Mouse (Mus musculus) c-Kit-positive CD71-positive TER-119-positive erythroid progenitor cells, embryonic 14.5 days (primary cell): ENCODE data around the gene Pkp3.
A peak's percentile ranks its signal among the peaks of the same experiment; 100 is the strongest.
"Not testable (repeated sequence)": the region's sequence is repeated elsewhere in the genome, so short reads cannot be mapped to it uniquely, and the experiment has no call there.

Experiments used
- DNase-seq: peaks from one replicate; pipeline ENCODE4 v3.0.0-alpha.2; 2013; ENCODE audit warnings: low spot score

The Pkp3 gene

DNA sequence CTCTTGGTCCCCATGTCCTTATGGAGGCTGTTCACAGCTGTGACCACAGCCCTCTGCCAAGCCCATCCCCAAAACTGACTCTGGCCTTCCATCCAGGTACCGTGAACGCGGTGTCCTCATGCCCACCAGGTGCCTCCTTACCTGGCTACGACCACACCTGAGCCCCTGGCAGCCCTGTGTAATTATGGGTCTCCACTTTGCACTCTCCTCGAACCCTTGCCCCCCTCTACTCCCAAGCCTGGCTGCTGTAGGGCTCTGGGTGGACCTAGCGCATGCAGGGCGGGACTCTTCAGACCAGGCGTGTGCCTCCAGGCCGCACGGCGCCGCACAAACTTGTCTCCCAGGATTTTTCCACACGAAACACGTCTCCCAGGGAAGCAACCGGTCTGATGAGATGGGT is at the start of gene Pkp3:
Gene Pkp3, plus strand, starts transcription at position 378 of the 400 bp plus-strand sequence.
- DNase-seq, result no peak

DNA sequence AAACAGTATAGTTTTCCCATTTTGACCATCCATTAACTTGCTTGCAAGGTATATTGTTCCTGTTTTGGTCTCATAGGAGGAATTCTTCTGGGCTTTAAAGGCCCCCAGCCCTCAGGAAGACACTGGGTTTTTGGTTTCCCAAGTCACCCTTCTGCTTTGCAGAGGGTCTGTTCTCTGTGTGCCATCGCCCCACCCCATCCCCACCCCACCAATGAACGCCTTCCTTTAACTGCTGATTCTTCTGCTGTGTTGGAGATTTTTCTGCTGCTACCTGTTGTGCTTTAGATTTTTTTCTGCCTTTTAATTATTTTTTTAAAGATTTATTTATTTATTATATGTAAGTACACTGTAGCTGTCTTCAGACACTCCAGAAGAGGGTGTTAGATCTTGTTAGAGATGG is 49.2 kb upstream of the Pkp3 start, which contains the start of gene Gm17387:
Gene Gm17387, plus strand, starts transcription at position 301 of the 400 bp plus-strand sequence.
- no peak for DNase-seq

DNA sequence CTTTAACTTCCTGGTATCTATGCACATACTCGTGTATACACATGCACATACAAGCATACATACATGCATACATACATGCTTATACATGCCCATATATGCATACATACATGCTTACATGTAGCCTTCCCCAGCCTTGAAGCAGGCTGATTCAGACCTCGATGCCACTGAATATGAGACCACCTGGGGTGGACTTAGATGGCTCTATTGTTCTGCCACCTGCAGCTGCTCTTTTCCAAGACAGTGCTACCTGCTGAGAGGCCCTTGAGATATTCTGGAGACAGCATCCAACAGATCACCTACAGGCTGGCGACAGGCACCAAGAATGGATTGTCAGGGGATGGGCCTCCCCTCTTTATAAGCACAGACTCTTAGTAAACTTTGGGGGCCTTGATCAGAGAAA is 47.6 kb upstream of the Pkp3 start:
- no peak for DNase-seq

DNA sequence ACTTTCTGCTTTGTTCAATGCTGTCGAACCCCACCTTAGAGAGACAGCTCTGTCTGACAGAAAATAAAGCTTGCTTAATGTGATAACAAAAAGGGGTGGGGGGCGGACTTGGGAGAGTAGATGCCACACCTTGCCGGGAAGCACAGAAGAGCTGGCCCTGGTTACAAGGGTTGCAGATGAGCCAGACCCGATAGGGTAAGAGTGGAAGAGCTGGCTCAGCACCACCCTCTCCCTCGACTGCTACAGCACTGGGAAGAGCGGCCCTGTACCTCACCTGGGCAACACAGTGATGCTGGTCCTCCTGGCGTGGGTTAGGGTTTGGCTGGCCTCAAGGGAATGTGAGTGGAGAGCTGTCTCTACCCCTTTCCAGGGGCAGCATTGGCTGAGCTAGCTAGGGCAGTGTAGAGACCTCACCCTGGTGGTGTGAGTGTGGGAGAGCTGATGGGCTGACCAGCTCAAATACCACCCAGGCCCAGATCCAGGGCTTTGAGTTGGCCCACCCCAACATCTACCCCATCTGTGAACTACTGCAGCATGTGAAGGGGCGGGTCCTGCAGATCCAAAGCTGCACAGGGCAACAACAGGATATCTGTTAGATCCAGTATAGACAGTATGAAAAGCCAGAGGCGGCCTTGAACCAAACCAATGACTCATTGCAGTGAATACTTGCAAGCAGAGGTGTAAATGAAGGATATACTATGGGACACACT is 45.4 kb upstream of the Pkp3 start:
- DNase-seq, result no peak

DNA sequence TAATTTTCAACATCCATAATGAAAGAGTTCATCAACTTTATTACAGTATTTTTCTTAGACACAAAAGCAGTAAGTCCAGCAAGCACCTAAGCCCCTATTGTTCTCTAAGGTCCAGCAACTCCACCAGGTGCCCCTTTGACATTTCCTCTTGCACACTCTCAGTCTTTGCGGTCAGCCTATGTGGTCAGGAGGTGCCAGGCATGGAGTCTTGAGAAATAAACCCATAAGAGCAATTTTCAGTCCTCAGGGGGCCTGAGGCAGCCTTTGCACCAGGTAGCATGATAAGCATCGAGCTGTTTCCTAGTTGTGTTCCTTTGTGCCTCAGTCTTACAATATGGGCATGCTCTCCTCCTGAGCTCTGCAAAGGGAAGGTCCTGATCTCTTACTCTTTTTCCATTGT is 41.4 kb upstream of the Pkp3 start:
- DNase-seq, result not testable (repeated sequence)

DNA sequence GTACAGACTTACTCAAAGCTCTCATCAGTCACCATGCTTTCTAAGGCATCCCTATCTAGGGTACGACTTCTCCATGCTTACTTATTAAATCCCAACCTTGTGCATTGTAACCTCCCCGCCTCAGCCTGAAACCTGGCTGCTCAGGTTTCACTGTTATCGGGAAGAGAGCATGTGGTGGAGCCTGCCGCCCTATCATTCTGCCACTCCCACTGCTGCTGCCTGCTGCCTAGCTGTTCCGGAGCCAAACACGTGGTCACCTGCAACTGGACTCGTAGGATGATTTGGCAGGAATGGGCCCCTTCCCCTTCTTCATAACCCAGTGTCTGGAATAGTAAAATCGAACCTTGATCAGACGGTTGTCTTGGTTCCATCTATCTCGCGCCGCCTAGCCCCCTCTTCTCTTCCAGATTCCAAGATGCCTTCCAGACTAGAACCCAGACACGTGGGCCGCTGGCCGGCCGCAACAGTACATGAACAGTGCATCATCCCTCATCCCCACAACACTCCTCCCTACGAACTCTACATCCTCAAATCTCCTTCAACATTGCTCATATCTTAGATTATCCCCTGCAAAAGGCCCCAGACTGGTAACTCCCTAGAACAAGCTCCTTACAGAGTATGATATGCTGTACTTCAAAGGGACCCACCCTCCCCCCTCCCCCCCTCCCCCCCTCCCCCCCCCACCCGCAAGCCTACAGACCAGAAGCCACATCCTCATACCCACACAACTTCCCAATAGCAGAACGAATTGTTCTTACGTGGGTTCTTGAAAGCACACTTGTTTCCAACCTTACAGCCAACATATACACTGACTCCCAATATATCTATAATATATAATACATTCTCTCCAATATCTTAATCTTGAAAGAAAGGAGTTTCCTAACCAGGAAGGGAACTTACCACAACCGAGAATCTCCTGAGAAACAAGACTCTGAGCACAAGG is 39.7 kb upstream of the Pkp3 start:
- no peak for DNase-seq

DNA sequence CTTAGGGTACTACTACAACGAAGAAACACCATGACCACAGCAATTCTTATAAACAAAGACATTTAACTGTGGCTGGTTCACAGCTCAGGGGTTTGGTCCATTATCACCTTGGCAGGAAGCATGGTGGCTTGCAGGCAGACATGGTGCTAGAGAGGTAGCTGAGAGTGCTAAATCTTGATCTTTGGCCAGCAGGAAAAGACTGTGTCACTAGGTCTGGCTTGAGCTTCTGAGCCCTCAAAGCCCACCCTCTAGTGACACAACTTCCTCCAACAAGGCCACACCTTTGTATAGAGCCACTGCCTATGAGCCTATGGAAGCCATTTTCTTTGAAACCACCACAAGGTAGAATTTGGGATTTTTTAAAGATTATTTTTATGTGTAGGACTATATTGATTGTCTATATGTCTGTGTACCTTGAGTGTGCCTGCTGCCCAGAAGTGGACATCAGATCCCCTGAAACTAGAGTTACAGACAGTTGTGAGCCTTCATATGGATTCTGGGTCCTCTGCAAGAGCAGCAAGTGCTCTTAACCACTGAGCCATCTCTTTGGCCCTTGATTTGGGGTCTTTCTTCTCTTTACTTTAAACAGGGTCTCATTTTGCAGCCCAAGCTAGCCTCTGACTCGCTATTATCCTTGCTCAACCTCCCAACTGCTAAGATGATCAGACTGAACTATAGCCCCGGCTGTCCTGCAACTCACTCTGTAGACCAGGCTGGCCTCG is 38.5 kb upstream of the Pkp3 start:
- no peak for DNase-seq

DNA sequence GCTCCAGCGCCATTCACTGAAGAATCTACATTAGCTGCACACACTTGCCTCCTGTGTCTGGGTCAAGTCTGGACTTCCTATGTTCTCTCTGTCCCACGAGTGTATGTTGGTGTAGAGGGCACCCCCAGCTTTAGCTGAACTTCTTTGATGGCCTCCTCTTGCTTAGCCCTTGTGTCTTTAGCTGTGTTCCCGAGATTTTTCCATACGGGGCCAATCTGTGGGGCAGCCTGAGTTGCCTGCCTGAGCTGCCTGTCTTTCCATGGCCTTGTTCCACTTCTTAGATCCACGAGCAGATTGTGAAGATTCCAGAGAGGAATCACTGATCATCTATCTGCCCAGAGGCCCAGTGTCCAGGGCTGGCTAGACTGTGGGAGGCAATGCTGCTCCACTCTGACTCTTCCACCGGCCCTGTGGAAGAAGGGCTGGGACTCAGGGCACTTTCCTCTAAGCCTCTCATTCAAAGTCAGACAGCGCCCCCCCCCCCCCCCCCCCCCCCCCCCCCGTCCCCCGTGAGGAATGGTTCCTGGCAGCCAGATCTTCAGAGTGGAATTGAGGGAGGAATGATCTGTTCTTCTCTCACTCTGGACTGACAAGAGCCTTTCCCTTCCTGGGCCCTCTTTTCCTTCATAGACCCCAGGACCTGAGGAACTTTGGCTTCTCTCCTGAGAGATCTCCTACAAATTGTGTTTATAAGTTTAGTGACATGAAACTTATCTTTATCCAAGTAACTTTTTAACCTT is 37.0 kb upstream of the Pkp3 start:
- DNase-seq, result no peak

DNA sequence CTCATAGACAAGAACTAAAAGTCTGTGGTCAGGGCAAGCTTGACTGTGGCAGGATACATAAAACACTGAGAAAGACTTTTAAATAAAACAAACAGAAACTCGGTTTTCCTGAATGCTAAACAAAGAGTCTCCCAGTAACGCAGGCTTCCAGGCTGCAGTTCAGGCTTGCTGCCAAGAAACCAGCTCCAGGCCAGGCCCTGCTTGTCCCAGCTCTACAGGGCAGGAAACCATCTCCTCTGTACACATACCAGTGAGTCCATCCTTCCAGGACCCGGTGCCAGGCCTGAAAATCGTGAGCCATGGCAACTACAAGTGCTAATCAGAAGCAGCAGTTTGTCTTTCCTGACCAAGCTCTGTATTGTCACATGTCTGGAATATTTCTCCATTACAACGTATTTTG is 36.4 kb upstream of the Pkp3 start:
- no peak for DNase-seq

DNA sequence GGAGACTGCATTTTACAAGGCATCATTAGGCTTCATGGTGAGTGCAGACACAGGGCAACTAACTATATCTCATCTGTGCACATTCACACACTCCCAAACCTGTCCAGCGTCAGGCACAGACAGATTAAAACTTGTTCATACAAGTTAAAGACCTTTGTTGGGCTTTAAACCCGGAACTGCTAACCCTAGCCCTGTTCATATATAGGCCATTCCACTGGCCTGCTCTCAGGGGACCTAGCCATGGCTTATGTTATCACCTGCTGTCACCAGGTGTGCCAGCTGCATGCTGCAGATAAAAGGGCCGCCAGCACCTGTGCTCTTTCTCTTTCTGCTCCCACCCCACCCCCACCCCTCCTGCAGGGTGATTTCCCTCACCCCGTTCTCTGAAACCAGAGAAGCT is 35.5 kb upstream of the Pkp3 start:
- DNase-seq, result peak; percentile 57

DNA sequence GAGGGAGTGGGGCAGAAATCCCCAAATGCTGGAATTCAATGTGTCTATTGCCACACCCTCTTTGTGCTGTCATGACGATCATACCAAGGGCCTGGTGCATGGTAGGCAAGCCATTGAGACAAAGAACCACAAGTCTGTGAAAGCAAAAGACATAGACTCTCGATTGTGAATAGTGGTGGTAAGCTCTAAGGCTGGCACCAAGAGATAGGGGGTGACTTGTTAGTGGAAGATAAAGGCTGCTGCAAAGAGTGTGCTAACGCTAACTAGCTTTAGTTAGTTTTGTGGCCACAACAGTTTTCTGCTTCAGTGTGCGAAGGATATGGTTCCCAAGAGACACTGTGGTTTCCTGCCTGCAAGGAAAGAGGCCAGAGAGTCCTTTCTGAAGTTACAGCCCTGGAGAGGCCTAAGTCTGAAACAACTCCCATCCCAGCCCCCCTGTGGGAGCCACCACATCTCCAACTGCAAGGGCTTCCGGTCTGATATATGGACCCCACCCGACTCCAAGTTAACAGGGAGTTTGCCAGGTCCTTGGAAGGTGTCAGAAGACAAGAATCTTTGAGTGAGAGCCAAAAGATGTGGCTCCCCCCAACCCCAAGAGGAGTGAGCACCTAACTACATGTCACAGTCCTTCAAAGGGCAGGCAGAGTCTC is 31.0 kb upstream of the Pkp3 start:
- DNase-seq, result peak; percentile 65

DNA sequence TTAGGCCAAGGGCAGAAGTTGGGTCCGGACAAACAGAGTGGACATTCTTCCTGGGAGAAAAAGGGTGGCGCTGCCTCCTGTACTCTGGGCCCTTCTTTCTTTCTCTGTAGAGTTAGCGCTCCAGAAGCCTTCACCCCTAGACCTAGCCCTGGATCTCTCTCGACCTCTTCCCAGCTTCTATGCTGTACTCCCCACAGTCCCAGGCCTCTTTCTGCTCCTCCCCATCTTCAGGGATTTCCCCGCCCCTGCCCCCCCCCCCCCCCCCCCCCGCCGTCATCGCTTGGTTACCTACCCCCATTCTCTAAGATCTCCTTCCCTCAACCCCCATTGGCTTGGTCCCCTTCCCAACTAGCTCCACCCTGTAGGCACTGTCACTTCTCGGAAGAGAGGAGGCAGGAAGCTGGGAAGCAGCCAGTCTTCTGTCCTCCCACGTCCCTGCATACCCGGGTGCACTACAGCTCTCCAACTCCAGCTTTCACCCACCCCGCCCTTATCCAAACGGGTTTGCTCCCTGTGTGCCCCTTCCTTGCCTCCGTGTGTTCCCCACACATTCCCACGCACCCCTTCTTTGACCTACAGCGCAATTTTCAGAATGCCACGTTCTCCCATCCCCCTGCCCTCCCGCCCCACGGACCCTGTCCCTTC is 30.3 kb upstream of the Pkp3 start:
- DNase-seq, result no peak

DNA sequence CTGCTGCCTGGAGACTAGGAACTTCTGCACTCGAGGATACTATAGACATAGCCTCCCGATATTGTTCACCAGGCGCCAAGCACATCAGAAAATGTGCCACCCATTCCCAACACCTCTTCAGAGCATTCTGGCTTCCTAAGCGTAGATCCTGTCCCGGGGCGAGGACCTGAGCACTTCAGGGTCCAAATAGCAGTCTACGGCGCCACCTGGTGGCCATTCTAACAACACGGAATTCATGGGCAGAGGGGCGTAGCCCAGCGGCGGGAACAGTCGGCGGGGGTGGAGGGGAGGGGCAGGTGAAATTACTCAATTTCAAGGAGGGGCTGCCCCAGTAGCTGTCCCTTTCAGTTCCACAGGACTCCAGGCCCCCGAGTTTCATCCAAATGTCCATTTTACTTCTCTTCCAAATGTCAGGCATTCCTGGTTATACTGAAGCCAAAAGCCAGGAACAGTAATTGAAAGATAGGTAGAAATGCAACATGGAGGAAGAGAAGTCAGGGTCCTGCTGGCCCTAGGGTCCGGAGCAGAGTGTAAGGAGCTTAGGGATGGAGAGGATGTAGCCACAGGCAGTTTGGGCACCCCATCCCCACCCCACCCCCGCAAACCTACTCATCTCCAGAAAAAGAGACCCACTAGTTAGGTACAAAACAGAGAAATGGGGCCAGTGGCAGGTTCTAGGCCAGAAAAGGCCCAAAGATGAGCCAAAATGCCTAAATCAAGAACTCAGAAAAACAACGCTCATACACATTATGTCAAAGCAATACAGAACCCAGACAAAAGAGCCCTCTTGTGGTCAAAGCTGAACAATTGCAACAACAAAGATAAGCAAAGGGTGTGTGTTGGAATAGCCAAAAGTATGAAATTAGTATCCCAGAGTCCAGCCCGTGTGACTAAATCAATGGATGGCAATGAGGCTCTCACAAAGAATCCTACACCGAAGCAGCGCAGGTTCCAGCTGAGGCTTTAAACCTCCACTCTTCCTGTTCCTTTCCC is 29.5 kb upstream of the Pkp3 start:
- DNase-seq, result peak; percentile 93

DNA sequence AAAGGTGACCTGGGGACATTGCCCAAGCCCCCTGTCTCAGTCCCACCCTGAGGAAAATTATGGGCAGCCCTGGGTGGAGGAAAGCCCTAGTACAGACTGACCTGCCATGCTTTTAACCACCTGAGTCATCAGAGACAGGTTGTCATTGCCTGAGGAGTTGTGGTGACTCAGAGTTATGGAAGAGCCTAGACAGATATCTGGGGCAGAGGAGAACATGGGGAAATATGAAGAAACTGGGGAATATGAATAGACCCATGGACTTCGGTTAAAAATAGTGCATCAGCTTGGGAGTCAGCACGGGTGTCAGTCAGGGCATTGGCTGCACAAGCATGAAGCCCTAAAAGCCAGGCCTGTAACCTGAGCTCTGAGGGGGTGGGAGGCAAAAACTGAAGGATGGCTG is 28.7 kb upstream of the Pkp3 start:
- no peak for DNase-seq

DNA sequence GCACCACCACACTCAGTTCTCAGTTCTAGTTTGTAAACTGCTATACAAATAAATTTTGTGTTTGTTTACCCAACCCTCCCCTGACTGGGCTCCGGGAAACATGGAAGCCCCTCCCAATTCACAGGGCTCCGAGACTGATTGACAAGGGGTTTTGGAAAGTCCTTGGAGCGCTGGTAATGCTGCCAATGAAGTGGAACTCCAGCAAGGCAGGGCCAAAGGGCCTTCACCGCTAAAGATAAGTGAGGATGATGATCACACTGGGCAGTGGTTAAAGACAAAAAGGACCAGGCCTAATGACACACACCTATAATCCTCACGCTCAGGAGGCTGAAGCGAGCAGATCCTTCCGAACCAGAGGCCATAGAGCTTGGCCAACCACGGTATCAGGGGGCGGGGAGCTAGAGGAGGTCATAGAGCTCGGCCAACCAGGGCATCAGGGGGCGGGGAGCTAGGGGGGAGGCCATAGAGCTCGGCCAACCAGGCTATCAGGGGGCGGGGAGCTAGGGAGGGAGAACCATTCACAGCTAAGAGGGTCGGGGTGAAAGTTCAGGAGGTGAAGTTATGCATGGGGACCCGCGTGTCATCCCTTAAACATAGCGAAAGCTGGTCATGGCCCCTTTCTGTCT is 26.8 kb upstream of the Pkp3 start:
- DNase-seq, result no peak

DNA sequence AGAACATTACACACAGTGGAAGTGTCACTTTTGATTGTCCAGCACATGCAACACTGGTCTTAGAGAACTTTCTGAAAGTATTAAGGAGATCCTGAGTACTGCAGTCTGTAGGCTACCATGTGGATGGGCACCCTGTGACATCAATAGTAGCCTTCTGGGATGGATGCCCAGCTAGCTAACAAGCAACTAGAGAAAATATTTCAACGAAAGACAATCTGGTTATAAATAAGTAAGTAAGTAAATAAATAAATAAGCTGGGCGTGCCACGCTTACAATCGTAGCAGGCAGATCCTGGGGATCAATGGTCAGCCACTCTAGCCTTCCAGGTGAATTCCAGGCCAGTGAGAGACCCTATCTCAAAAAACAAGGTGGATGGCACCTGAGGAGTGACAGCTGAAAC is 26.0 kb upstream of the Pkp3 start:
- no peak for DNase-seq

DNA sequence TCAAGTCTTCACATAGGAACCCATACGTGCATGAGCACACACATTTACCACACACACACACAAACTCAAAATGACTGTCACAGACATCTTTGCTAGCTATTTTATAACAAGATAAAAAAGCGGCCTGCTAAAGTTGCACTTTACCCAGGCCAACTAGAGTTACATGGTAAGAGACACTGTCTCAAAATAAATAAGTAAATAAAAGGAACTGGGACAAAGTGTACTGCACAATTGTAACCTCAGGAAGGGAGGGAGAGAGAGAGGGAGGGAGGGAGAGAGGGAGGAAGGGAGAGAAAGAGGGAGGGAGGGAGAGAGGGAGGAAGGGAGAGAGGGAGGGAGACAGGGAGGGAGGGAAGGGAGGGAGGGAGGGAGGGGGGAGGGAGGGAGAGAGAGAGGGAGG is 25.6 kb upstream of the Pkp3 start:
- DNase-seq, result no peak

DNA sequence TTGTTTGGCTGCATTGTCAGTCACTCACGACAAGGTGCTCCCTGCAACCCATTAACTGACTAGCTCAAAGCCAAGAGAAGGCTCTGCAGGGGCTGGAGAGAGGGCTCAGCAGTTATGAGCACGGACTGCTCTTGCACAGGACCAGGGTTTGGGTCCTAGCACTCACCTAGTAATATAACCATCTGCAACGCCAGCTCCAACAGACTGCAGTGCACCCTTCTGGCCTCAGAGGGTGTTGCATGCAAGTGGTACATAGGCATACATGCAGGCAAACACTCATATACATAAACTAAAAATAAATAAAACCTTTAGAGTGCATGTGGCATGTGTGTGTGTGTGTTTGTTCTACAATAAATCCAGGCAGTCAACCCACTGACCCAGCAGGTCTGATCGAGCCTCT is 22.2 kb upstream of the Pkp3 start:
- no peak for DNase-seq

DNA sequence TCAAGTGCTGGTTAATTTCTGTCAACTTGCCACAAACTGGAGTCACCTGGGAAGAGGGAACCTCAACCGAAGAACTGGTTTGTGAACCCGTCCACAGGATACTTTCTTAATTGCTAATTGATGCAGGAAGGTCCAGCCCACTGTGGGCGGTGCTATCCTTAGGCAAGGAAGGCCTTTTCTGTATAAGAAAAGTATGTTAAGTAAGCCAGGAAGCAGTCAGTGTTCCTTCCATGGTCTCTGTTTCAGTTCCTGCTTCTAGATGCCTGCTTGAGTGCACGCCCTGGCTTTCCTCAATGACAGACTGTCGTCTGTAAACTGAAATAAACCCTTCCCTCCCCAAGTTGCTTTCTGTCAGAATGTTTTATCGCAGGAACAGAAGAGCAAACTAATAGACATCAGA is 21.0 kb upstream of the Pkp3 start:
- no peak for DNase-seq
